Mouse (Mus musculus): ENCODE results near the gene Gon4l. TPM values are rescaled to one million over a fixed set of nuclear protein-coding genes. Genes with fewer than 3 reads are reported as not detected.

Gon4l gene
- polyA plus RNA-seq, 1 experiment from 2014 or later: 7.2 TPM

Other genes starting within 250 kb of the Gon4l start
- gene Arhgef2, start 229.3 kb upstream of the Gon4l start, polyA plus RNA-seq (2015; fragmentation: Nextera tagmentation; extraction: Ambion mirVana): 64.2 and 94.5 TPM in 2 replicates
- gene Rxfp4, start 182.1 kb upstream of the Gon4l start, polyA plus RNA-seq (2015; fragmentation: Nextera tagmentation; extraction: Ambion mirVana): not detected in 2 replicates
- 69.4 and 75.2 TPM in 2 replicates for gene Khdc4, start 149.4 kb upstream of the Gon4l start, polyA plus RNA-seq (2015; fragmentation: Nextera tagmentation; extraction: Ambion mirVana)
- gene Rit1, start 118.4 kb upstream of the Gon4l start, polyA plus RNA-seq (2015; fragmentation: Nextera tagmentation; extraction: Ambion mirVana): 55.5 and 55.6 TPM in 2 replicates
- 1.7 TPM in 2 replicates for gene Syt11, start 60.1 kb upstream of the Gon4l start, polyA plus RNA-seq (2015; fragmentation: Nextera tagmentation; extraction: Ambion mirVana)
- 37.8 and 39.4 TPM in 2 replicates for gene Msto1, start 78.8 kb downstream of the Gon4l start, polyA plus RNA-seq (2015; fragmentation: Nextera tagmentation; extraction: Ambion mirVana)
- gene Ash1l, start 115.4 kb downstream of the Gon4l start, polyA plus RNA-seq (2015; fragmentation: Nextera tagmentation; extraction: Ambion mirVana): 11.8 and 17.2 TPM in 2 replicates
- 242 and 244 TPM in 2 replicates for gene Dap3, start 116.0 kb downstream of the Gon4l start, polyA plus RNA-seq (2015; fragmentation: Nextera tagmentation; extraction: Ambion mirVana)